Mouse (Mus musculus): ENCODE data around the gene Lipo3. TPM values are rescaled to one million over a fixed set of nuclear protein-coding genes. Genes with fewer than 3 reads are reported as not detected.
"Not testable (repeated sequence)": the region's sequence is repeated elsewhere in the genome, so short reads cannot be mapped to it uniquely, and the experiment has no call there.

Gene Lipo3
- total RNA-seq (2017) = 9.6 and 15.2 TPM in 2 replicates

- peak; percentile 87 for ATAC-seq (replicated peaks; ENCODE audit: low read depth, poor library complexity, severe bottlenecking)
These were observed at the start of gene Lipo3 for GRCm38 (mm10) chr19:33761287-33762086. TSS of gene Lipo3 (minus strand) at chr19:33761951.

- not testable (repeated sequence) for ATAC-seq (replicated peaks; ENCODE audit: low read depth, poor library complexity, severe bottlenecking)
These were observed 25.6 kb upstream of the Lipo3 start, which contains the start of gene Lipo1 for GRCm38 (mm10) chr19:33787359-33787758. TSS of gene Lipo1 (minus strand) at chr19:33787459.

- no peak for ATAC-seq (replicated peaks; ENCODE audit: low read depth, poor library complexity, severe bottlenecking)
These were observed 25.0 kb upstream of the Lipo3 start for GRCm38 (mm10) chr19:33786576-33787277.

DNA sequence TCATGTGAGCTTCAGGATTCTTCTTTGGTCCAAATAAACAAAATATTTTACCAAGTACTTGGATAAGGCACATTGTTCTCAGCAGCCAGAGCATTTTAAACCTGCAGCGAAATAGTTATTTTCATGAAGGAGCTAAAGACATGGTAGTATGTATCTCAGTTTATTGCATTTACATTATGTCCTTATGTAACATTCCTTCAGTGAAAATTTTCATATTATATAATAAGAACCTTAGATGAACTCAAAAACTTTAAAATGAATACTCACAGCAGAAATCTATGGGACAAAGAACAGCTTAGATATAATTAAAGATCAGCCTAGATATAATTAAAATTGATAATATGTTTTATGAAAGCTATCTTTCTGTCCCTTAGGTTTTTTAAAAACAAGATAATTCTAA is 10.5 kb downstream of the Lipo3 start, which contains the start of gene Lipo2:
Gene Lipo2 (minus strand): TSS at position 101 of the 400 bp plus-strand sequence.
- ATAC-seq (replicated peaks; ENCODE audit: low read depth, poor library complexity, severe bottlenecking) = not testable (repeated sequence)

GRCm38 (mm10) chr19:33625152-33625551 is 136.6 kb downstream of the Lipo3 start, which contains the start of gene Gm8978:
TSS of gene Gm8978 (minus strand) at chr19:33625252.
- not testable (repeated sequence) for ATAC-seq (replicated peaks; ENCODE audit: low read depth, poor library complexity, severe bottlenecking)

- peak; percentile 87 for ATAC-seq (replicated peaks; ENCODE audit: low read depth, poor library complexity, severe bottlenecking)
These were observed 172.0 kb downstream of the Lipo3 start for GRCm38 (mm10) chr19:33589626-33590302.

GRCm38 (mm10) chr19:33568551-33568950 is 193.2 kb downstream of the Lipo3 start:
- not testable (repeated sequence) for ATAC-seq (replicated peaks; ENCODE audit: low read depth, poor library complexity, severe bottlenecking)

GRCm38 (mm10) chr19:33517680-33518079 is 244.1 kb downstream of the Lipo3 start, which contains the start of gene Lipo4:
TSS of gene Lipo4 (minus strand) at chr19:33517780.
- ATAC-seq (replicated peaks; ENCODE audit: low read depth, poor library complexity, severe bottlenecking) = no peak

Other genes starting within 250 kb of the Lipo3 start
- not detected in 2 replicates for gene Lipo4, start 244.2 kb downstream of the Lipo3 start, total RNA-seq (2017)
- gene Gm8978, start 136.7 kb downstream of the Lipo3 start, total RNA-seq (2017) = not detected in 2 replicates
- not detected in 2 replicates for gene Lipo2, start 10.6 kb downstream of the Lipo3 start, total RNA-seq (2017)
- not detected in 2 replicates for gene Lipo1, start 25.5 kb upstream of the Lipo3 start, total RNA-seq (2017)
- not detected in 2 replicates for gene Lipf, start 199.2 kb upstream of the Lipo3 start, total RNA-seq (2017)
- gene Lipk, start 246.3 kb upstream of the Lipo3 start, total RNA-seq (2017) = not detected in 2 replicates